Mouse (Mus musculus) frontal cortex, postnatal 36 days (tissue): ENCODE measurements at regions not wholly inside any gene's neighbourhood (a gene's known extent, or its start where the extent isn't known, plus 50 kb on each side); places are given as distances from the start of the nearest gene placed in this dataset.
"Not testable (repeated sequence)": the region's sequence is repeated elsewhere in the genome, so short reads cannot be mapped to it uniquely, and the experiment has no call there.

Source experiments
- DNase-seq, 2 experiments: peaks; one replicate each; pipeline ENCODE4 v3.0.0; 2022; ENCODE audit warnings: low spot score in 2 of 2

GRCm38 (mm10) chr3:22681999-22682648 is 605.7 kb downstream of the Tbl1xr1 start:
- no peak for DNase-seq

GRCm38 (mm10) chr3:22699317-22699716 is 622.9 kb downstream of the Tbl1xr1 start:
- no peak for DNase-seq

GRCm38 (mm10) chr3:22701486-22701885 is 625.0 kb downstream of the Tbl1xr1 start:
- DNase-seq, result not testable (repeated sequence)

- no peak for DNase-seq
Observed at GRCm38 (mm10) chr3:22705673-22706072, 629.2 kb downstream of the Tbl1xr1 start.

GRCm38 (mm10) chr3:22745026-22745425 is 668.6 kb downstream of the Tbl1xr1 start:
- DNase-seq, result peak in 1 of 2 experiments; percentile 8
